Mouse (Mus musculus) lung, adult 18-20 months (tissue): Measurements from ENCODE around the gene Dusp18.
A peak's percentile ranks its signal among the peaks of the same experiment; 100 is the strongest.

ENCODE experiments used
- DNase-seq, 2 experiments: peaks; one replicate each; pipeline ENCODE4 v3.0.0; 2022; ENCODE audit warnings: mixed read lengths in 2 of 2

The Dusp18 gene

DNA sequence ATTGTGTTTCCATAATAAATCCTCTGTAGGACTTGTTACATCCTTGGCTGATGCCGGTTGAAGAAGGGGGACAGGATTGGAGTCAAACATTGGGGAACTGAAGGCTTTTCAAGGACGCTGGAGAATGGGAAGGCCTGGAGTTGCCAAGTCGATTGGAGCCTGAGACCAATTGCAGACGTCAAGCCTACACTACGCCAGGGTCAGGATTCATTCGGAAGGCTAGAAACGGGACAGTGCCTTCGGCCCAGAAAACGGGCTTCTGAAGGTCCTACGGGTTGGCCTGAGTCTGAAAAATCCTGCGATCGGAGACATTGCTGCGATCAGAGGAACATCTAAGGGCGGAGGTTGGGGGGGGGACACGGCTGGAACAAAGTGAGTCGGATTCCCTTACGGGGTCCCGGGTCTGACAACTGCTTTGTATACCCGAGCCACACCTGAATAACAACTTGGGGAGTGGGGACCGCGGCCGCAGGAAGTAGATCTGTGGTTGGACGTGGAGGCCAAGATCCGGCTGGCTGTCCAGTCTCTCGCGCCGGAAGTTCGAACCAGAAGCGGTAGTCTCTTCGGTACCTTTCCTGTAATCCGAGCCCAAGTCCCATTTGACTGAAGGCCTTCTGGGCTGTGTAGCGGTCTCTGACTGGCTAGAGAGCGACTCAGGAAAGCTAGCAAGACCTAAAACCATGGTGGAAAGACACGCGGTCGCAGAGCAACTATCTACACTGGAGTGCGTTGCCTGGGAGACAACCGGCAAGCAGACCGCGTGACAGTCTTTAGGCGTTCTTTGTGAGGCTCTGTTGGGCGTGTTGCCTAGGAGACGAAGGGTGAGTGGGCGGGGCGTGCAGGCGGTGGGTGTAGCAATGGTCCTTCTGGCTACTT, at the start of gene Dusp18, which contains the start of gene 4921536K21Rik:
TSS of gene Dusp18 (plus strand) at position 835 of the 876 bp plus-strand sequence.
TSS of gene 4921536K21Rik (minus strand) at position 693 of the 876 bp plus-strand sequence.
- peak; percentile 96 to 97 for DNase-seq

DNA sequence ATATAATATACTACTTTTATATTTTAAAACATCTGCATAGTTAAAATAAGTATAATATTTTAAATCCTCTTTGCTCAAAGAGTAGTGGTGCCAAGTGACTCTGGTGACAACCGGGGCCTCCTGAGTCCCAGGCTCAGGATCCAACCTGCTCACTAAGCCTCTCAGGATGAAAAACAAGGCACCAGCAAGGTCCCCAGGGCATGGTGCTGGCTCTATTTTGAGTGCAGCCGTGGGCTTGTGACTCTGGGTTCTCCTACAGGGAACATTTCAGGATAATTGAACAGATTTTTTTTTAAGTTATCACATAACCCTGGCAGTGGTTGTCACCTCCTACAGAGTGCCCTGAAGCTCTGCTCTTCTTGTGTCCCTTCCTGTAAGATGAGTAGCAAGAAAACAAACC, 48.7 kb upstream of the Dusp18 start:
- no peak for DNase-seq

DNA sequence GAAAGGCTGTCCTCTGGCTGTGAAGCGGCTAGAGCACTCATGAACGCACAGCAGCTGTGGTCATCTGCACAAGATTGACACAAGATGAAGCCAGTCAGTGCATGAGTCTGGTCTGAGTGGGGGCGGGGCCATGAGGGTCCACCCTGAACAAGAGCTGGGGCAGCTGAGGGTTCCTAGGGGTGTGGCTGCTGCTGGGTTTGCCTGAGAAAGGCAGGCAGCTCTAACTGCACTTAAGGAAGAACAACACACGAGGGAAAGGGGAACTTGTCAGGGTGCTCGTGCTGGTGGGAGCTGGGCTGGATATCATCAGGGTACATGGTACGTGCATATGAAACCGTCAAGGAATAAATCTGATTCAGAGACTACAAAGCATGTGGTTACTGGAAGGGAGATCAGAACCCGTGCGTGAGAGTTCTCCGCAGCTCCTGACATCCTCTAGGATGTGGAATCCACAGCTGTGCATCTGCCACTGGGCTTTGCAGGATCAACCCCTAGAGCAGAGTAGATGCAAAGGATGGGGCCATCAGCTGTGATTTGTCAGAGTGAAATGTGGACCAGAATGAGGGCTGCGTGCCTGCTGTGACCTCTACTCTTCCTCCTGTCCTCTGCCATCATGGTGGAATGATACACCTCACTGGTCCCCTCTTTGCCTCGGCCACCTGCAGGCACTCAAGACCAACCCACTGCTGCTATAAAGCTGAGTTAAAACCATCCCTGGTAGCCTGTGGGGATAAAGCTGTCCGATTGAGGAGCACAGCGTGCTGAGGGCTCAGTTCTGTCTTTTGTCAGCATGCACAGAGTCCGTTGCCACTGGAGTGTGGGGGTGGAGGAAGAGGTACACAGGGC, 45.3 kb upstream of the Dusp18 start:
- DNase-seq, result no peak

DNA sequence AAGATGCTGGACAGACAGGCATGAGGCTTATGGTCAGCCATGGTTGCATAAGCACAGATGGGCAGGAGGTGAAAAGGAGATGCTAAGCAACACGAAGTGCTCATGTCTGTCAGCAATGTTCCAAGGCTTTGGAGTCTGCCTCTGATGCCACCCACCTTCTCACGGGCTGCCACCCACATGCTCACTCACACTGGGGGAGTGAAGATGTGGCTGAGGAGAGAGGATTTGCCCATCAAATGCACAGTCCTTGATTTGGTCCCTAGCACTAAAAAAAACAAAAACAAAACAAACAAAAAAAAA, 44.8 kb upstream of the Dusp18 start:
- DNase-seq, result no peak

DNA sequence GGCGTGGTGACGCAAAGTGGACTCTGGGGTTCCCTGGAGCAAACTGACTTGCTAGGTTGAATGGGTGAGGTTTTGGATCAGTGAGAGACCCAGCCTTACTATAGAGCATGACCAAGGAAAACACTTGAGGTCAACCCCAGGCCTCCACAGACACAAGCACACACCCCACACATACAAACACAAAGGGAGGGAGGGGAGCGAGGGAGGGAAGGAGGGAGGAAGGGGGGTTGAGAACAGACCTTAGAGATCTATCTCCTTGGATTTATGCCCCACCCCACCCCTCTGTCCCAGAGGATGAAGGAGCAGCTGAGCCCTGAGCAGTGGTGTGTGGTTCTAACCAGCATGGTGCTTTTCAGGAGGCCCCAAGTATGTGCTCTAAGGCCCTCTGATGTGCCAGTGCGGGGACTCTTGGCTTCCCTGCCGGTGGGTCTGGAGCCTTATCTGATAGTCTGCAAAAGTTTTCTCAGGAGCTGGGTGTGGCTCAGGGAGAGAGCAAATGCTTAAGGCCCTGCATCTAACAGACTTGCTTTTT, 44.2 kb upstream of the Dusp18 start:
- no peak for DNase-seq

DNA sequence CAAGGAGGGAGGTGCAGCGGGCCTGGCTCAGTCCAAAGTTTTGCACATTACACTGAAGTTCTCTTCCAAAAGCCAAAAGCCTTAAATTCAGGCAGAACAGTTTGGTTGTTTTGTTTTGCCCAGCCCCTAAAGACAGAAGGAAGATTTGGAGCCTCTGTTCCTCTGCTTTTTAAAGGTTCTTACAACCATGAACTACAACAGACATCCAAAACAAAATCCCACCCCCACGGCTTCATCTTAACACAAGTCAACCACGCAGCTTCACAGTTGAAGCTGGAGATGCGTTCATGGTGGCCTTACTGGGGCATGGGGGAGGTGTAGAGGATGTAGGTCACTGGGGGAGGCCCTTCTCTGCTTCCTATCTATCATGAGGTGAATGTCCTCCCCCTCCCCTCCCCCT, 43.2 kb upstream of the Dusp18 start:
- no peak for DNase-seq

DNA sequence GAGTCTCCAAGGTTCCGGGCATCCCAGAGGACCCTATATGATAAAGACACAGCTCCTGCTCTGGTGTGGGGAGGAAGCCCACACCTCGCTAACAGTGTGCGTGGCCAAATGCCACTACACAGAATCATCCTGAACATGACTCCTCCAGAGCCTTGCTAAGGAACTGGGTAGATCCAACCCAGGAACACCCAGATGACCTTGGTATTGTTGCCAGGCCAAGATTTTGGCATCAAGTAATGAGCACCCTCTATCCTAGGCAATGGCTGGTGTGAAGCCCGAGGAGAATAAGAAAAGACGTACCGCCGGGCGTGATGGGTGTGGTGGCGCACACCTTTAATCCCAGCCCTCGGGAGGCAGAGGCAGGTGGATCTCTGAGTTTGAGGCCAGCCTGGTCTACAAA, 42.0 kb upstream of the Dusp18 start:
- DNase-seq, result no peak

DNA sequence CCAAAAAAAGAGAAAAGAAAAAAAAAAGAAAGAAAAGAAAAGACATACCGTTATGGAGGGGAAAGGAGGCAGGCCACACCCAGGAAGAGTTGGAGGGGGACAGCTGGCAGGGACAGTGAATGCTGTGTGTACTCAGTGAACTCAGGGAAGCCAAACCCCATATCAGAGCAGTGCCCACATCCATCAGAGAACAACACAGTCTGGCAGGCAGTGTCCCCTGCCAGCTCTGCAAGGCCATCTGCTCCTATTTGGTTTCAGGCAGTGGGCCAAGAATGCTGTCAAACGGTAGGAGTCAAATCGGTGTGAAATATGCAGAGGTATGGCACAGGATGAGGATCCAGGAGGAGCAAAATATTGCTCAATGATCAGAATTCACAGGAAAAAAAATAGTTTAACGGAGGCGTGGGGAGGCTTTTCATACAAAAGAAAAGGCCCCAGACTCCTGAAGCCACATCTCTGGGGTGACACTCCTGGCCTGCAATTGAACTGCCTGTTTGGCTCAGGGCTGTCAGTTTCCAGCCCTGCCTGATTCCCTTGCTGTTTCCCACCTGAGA, 41.5 kb upstream of the Dusp18 start:
- DNase-seq, result peak in 1 of 2 experiments; percentile 10

DNA sequence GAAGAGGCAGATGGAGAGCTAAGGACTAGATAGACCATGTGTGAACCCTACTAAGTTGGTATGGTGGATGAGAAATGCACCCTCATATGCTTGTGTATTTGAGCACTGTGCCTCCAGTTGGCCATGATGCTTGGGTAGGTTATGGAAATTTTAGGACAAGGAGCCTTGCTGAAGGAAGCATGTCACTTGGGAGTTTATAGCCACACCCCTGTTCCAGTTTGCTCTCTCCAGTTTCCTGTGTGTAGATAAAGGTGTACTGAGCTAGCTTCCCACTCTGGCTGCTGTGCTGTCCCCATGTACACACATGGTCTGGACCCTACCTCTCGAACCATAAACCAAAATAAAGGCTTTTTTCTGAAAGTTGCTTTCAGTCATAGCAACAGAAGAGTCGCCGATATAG, 40.9 kb upstream of the Dusp18 start:
- DNase-seq, result no peak

DNA sequence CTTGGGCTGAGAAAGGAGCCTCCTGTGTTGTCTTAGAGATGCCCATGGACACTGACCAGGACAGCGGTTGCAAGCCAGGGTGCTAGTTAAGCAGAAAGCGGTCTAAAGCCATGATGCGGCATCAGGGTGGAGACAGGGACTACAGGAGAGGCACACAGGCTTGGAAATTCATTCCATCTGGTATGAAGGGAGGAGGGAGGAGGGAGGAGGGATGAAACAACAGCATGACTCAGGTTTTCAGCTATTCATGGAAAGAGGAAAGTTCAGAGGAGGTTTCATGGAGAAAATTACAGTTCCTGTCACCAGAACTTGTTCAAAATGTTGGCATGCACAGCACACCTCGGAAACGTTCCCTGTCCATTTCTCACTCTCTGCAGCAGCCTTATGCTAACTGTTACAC, 39.2 kb upstream of the Dusp18 start:
- DNase-seq, result no peak

DNA sequence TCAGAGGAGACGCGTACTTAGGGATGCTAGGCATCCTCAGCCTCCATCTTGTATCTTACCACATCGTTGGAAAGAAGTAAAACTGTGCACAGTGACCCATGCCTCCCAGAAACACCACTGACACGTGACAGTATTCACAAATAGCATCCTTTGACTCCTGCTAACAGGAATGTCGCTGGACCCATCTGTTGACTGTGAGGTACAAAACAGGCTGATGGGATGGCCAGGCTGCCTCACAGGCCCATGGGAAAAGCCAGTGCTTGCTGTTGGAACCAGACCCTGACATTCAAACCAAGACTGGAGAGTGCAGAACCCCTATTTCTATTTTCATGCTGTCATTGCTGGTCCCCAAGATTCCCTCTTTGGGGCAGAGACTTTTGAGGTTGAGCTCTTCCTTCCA, 37.1 kb upstream of the Dusp18 start:
- DNase-seq, result no peak

DNA sequence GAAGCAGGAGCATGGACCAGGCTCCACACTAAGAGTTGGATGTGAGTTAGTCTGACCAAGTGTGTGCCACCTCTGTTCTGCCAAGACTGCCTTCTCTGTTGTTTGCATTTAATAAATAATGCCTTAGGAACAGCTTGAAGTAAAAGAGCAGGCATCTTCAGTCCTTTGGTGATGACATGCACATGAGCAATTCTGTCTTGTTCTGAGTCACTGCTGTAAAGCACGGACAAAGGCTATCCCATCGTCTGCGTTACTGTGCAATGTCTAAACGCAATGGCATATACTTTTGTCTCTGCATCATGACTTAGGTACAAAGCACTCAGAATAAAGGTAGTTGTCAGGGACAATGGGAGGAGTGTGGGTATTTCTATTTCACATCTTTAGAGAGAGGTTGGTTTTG, 35.3 kb upstream of the Dusp18 start:
- DNase-seq, result no peak

DNA sequence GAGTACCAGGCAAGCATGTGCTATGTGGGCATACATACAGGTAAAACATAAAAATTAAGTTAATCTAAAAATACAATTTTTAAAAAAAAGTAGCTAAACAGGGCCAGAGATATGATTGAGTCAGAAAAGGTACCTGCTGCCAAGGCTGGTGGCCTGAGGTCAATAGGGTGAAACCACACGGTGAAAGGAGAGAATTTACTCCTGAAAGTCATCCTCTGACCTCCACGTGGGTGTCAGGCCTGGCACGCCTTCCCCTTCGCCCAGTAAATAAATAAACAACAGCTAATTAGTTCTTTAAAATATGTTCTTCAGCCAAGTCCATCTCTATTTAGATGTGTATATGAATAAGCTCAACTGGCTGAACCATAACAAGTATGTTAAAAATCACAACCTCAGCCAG, 34.7 kb upstream of the Dusp18 start:
- DNase-seq, result no peak

DNA sequence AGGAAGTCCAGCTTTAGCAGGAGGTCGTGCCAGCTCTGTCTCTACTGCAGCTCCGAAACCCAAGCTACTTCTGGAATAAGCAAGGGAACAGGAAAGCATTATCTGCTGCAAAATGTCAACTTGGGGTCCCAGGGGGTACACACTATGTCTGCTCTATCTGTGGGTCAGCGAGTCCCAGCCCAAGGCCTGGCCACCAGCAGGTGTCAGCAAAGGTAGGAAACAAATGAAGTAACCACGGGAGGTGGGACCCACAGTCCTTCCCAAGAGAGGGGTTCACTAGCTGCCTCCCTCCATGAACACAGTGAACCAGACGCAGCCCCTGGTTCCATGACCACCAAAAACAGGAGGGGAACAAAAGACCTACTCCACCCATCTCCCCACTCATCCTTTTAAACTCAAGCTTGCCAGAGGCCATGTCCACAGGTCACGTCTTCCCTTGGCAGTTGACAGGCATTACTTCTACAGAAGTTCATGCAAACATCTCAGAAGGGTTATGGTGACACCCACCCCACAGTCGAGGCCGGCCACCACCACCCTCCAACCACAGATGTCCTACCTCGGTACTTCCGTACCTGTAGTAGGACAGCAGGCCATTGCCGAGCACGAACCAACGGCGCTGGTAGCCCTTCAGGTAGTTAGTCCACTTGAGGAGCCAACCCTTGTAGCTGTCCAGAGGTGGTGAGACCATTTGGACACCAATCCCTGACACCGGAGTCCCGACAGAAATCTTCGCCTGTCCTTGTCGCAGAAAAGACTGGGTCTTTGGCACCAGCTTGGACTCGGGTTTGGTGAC, 32.2 kb upstream of the Dusp18 start:
- no peak for DNase-seq

DNA sequence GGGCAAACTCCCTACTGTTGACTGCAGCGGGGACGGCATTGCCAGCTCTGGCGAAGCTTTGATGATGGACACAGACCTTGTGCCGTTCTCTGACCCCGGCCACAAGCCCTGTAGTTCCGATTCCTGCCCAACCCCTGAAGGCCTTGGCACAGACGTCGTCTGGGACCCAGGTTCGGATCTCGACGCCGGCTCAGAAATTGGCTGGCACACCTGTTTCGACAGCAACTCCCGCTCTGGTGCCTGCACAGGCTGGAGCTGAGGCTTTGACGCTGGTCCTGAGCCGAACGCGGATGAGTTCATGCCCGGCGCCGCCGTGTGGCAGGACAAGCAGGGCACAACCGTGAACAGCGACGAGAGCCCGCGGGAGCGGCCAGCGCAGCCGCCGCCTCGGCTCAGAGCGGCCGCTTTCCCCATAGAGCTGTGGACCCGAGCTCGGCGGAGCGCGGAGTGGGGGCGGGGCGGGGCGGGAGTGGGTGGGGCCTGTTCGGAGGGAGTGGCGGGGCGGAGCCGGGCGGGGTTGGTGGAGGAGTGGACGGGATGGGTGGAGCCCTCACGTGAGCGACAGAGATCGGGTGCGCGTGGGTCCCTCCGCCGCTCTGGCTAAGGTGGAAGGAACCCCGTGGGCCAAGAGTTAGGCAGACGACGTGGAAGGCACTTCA, 31.5 kb upstream of the Dusp18 start, which contains the start of gene Osbp2:
TSS of gene Osbp2 (minus strand) at position 450 of the 659 bp plus-strand sequence.
- DNase-seq, result peak; percentile 73 to 76

DNA sequence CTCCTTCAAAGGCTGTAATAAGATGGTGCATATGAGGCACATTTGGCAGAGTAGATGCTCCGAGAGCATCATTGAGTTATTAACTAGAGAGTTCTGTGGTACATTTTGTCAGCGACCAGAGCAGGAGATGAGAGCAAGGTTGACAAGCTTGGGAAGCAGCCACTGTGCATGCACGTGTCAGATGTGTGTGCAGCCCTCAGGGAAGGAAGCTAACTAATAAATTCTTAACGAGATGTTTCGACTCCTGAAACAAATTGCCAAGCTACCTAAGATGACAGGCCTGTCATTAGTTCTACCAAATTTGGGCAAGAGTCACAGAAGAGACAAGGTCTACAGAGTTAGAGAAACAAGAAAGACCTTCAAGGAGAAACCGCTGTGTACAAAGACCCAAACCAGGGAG, 30.7 kb upstream of the Dusp18 start:
- no peak for DNase-seq

DNA sequence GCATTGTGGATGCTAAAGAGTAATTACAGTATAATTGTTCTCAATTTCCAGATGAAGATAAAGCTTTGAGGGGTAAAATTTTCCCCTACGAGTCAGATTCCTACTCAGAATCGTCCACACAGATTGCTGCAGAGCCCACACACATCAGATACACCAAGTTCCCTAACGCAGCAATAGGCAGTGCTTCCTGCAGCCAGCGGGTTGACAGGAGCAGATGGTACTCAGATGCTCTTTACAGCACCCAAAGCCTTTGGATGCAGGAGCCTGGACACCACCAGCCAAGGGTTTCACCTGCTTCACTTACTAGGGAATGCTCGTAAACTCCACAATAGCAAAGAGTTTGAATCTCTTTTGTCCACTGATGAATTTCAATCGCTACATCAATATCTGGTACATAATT, 18.6 kb upstream of the Dusp18 start:
- no peak for DNase-seq

DNA sequence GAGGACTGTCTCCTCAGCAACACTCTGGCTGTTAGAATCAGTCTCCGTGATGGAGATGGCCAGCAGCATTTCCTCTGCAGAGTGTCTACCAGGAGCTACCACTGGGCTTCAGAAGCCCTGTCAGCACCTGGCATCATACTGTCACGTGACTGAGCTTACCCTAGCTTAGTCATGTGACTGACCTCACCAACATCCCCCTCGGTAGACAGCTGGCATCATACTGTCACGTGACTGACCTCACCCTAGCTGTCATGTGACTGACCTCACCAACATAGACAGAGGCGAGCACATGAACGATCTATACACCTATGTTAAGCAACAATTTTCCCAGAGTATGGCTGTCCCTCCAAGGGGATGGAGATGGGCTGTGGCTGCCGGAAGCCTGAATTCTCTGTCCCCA, 16.4 kb upstream of the Dusp18 start:
- DNase-seq, result no peak

DNA sequence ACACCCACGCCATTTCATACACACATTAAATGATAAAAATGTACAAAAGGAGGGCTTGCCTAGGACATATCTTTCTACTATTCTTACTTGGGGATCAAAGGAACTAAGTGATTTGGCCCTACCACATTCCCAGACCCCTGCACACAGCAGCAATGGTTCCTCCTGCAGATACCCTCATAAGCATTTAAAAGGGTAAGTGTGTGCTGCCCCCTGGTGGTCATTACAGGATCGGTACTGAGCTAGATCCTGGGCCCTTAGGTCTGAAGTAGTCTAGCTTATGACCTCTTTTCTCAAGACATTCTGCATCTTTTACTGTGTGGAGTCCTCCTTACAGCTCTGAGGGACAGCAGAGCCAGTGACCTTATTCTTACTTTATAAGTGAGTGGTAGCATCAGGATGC, 15.2 kb upstream of the Dusp18 start:
- peak; percentile 60 to 71 for DNase-seq

DNA sequence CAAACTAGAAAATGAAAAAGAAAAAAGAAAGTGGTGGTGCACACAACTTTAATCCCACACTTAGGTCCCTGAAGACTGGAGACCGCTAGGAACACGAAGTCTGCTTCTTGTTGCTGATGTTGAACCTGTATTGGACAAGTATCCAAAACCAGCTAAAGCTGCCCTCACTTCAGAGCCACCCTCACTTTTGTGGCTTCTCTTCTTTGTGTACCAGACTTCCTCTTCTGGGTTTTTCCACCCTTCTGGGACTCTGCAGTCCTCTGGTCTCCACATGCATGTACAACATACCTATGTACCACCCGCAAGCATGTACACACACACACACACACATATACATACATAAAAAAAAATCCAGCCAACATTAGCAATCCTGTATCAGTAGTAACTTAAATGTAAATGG, 11.3 kb upstream of the Dusp18 start:
- no peak for DNase-seq

DNA sequence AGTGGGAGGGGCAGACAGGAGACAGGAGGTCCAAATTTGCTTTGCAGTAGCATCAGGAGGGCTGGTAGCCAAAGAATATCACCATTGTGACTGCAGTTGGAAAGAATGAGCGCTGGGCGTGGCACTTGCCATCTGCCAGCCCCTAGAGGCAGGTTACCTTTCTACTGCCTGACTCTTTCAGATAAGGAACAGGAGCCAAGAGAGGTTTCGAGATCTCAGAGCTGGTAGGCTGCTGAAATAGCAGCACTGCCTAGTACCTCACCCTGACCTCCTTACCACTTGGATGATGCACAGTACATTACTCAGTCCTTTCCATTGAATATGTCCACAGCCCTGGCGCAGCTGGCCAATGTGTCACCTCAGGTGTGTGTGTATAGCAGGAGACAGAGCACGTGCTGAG, 7.7 kb upstream of the Dusp18 start:
- no peak for DNase-seq

DNA sequence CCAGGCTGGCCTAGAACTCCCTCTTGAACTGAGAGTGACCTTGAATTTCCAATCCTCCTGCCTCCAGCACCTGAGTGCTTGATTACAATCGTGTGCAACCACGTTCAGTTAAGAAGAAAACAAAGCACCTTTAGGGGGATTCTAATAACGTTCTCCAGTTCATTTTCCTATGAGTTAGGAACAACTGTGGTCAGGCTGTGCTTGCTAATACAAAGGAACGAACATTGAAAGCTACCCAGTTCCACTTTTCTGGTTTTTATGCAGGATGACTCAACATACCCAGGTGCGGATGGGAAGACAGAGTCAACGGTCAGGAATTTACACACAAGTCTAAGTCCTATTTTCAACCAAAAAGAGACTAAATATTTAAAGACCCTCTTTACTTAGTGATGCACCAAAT, 1.1 kb upstream of the Dusp18 start:
- DNase-seq, result no peak
